Mouse (Mus musculus): Measurements from ENCODE around the gene Dync1i2. TPM values are rescaled to one million over a fixed set of nuclear protein-coding genes. Genes with fewer than 3 reads are reported as not detected.

Dync1i2 gene
- total RNA-seq (2021) = 10 to 100 TPM; 96.0 to 99.1 TPM

GRCm38 (mm10) chr2:71211591-71212359, at the start of gene Dync1i2:
Gene Dync1i2 (plus strand): TSS chr2:71211706.
- peak; percentile 92 for DNase-seq

GRCm38 (mm10) chr2:71162831-71163621, 48.5 kb upstream of the Dync1i2 start:
- no peak for DNase-seq

- DNase-seq = no peak
These were observed 44.3 kb upstream of the Dync1i2 start for GRCm38 (mm10) chr2:71167211-71167610.

GRCm38 (mm10) chr2:71168461-71169021, 43.0 kb upstream of the Dync1i2 start:
- DNase-seq = no peak

- no peak for DNase-seq
These were observed 38.5 kb upstream of the Dync1i2 start for GRCm38 (mm10) chr2:71173031-71173430.

- DNase-seq = no peak
These were observed 34.9 kb upstream of the Dync1i2 start for GRCm38 (mm10) chr2:71176329-71177249.

- no peak for DNase-seq
These were observed 34.3 kb upstream of the Dync1i2 start for GRCm38 (mm10) chr2:71177250-71177615.

- no peak for DNase-seq
These were observed 33.7 kb upstream of the Dync1i2 start for GRCm38 (mm10) chr2:71177760-71178159.

GRCm38 (mm10) chr2:71179716-71180115, 31.8 kb upstream of the Dync1i2 start:
- DNase-seq = no peak

GRCm38 (mm10) chr2:71180566-71181217, 30.8 kb upstream of the Dync1i2 start:
- DNase-seq = no peak

GRCm38 (mm10) chr2:71187950-71188349, 23.6 kb upstream of the Dync1i2 start:
- no peak for DNase-seq

GRCm38 (mm10) chr2:71188861-71189260, 22.6 kb upstream of the Dync1i2 start:
- DNase-seq = no peak

GRCm38 (mm10) chr2:71191391-71192194, 19.9 kb upstream of the Dync1i2 start:
- DNase-seq = no peak

- DNase-seq = no peak
These were observed 19.2 kb upstream of the Dync1i2 start for GRCm38 (mm10) chr2:71192195-71192807.

GRCm38 (mm10) chr2:71194137-71194960, 17.2 kb upstream of the Dync1i2 start:
- DNase-seq = no peak

GRCm38 (mm10) chr2:71196947-71197346, 14.6 kb upstream of the Dync1i2 start:
- DNase-seq = no peak

- no peak for DNase-seq
These were observed 12.6 kb upstream of the Dync1i2 start for GRCm38 (mm10) chr2:71198907-71199306.

GRCm38 (mm10) chr2:71200485-71200884, 11.0 kb upstream of the Dync1i2 start:
- no peak for DNase-seq

- no peak for DNase-seq
These were observed 9.6 kb upstream of the Dync1i2 start for GRCm38 (mm10) chr2:71201886-71202285.

Measured in heart, postnatal 4 days (tissue).